Mouse (Mus musculus): ENCODE results near the gene Slc16a1. TPM values are rescaled to one million over a fixed set of nuclear protein-coding genes. Genes with fewer than 3 reads are reported as not detected.

Slc16a1 gene
- total RNA-seq, 2 experiments from 2014 or later, result 49.3 to 122 TPM

- DNase-seq (ENCODE audit: low spot score in 2 of 2), result no peak
Measured at GRCm38 (mm10) chr3:104637427-104638402, 753 bp upstream of the Slc16a1 start.

- DNase-seq (ENCODE audit: low spot score in 2 of 2), result peak; percentile 56 to 62
Measured at GRCm38 (mm10) chr3:104638932-104639748, 672 bp downstream of the Slc16a1 start.

GRCm38 (mm10) chr3:104639749-104640368, 1.4 kb downstream of the Slc16a1 start:
- DNase-seq (ENCODE audit: low spot score in 2 of 2), result no peak

GRCm38 (mm10) chr3:104640855-104641254, 2.4 kb downstream of the Slc16a1 start:
- no peak for DNase-seq (ENCODE audit: low spot score in 2 of 2)

- no peak for DNase-seq (ENCODE audit: low spot score in 2 of 2)
Measured at GRCm38 (mm10) chr3:104641313-104641712, 2.8 kb downstream of the Slc16a1 start.

- no peak for DNase-seq (ENCODE audit: low spot score in 2 of 2)
Measured at GRCm38 (mm10) chr3:104643113-104643512, 4.6 kb downstream of the Slc16a1 start.

GRCm38 (mm10) chr3:104643810-104644270, 5.4 kb downstream of the Slc16a1 start:
- DNase-seq (ENCODE audit: low spot score in 2 of 2), result peak; percentile 45 to 48

- DNase-seq (ENCODE audit: low spot score in 2 of 2), result no peak
Measured at GRCm38 (mm10) chr3:104644371-104644770, 5.9 kb downstream of the Slc16a1 start.

- no peak for DNase-seq (ENCODE audit: low spot score in 2 of 2)
Measured at GRCm38 (mm10) chr3:104654219-104654618, 15.8 kb downstream of the Slc16a1 start.

GRCm38 (mm10) chr3:104654921-104655320, 16.5 kb downstream of the Slc16a1 start:
- DNase-seq (ENCODE audit: low spot score in 2 of 2), result no peak

GRCm38 (mm10) chr3:104658706-104659105, 20.2 kb downstream of the Slc16a1 start:
- DNase-seq (ENCODE audit: low spot score in 2 of 2), result no peak

- DNase-seq (ENCODE audit: low spot score in 2 of 2), result no peak
Measured at GRCm38 (mm10) chr3:104659758-104660157, 21.3 kb downstream of the Slc16a1 start.

- DNase-seq (ENCODE audit: low spot score in 2 of 2), result no peak
Measured at GRCm38 (mm10) chr3:104660522-104660921, 22.1 kb downstream of the Slc16a1 start.

GRCm38 (mm10) chr3:104662007-104662406, 23.5 kb downstream of the Slc16a1 start:
- no peak for DNase-seq (ENCODE audit: low spot score in 2 of 2)

- DNase-seq (ENCODE audit: low spot score in 2 of 2), result no peak
Measured at GRCm38 (mm10) chr3:104662926-104663325, 24.5 kb downstream of the Slc16a1 start.

GRCm38 (mm10) chr3:104666950-104667349, 28.5 kb downstream of the Slc16a1 start:
- DNase-seq (ENCODE audit: low spot score in 2 of 2), result no peak

GRCm38 (mm10) chr3:104667451-104667850, 29.0 kb downstream of the Slc16a1 start:
- DNase-seq (ENCODE audit: low spot score in 2 of 2), result no peak

- no peak for DNase-seq (ENCODE audit: low spot score in 2 of 2)
Measured at GRCm38 (mm10) chr3:104668989-104669388, 30.5 kb downstream of the Slc16a1 start.

- no peak for DNase-seq (ENCODE audit: low spot score in 2 of 2)
Measured at GRCm38 (mm10) chr3:104669856-104670182, 31.4 kb downstream of the Slc16a1 start.

- peak in 1 of 2 experiments; percentile 19 for DNase-seq (ENCODE audit: low spot score in 2 of 2)
Measured at GRCm38 (mm10) chr3:104670183-104671020, 31.9 kb downstream of the Slc16a1 start.
